Mouse (Mus musculus): ENCODE data around the gene Pias3. TPM values are rescaled to one million over a fixed set of nuclear protein-coding genes. Genes with fewer than 3 reads are reported as not detected.

The Pias3 gene
- 21.6 and 23.0 TPM in 2 replicates for polyA plus RNA-seq (2015; fragmentation: Nextera tagmentation; extraction: Ambion mirVana)

DNA sequence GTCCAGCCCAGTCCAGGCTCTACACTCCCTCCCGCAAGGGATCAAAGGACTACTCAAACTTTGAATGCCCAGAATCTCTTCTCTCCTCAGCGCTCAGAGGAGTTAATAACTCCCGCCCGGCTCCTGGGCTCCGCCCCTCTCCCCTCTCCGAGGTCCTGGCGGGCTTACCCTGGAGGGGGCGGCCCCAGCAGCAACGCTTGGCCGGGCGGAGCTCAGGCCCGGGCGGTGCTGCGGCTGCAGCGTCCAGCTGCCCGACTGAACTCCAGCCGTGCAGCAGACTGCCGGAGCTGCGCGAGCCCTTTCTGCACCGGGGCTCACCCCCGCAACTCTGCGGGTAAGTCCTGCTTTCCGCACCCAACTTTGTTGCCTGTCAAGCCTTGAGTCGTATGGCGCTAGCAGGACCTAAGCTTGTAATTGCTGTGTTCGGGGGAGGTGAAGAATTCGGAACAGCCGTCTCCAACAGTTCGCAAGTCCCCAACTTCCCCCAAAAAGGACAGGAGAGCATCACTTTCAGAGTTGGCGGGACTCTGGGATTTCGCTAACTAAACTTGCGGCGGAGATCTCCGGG, at the start of gene Pias3:
Gene Pias3 (plus strand): TSS at position 187 of the 568 bp plus-strand sequence.

GRCm38 (mm10) chr3:96669727-96670468, 26.3 kb upstream of the Pias3 start, which contains the start of gene Ankrd35:
Gene Ankrd35, plus strand, starts transcription at chr3:96670131.

GRCm38 (mm10) chr3:96707903-96708683, 11.9 kb downstream of the Pias3 start, which contains the start of gene Nudt17:
Gene Nudt17, minus strand, starts transcription at chr3:96708562.

DNA sequence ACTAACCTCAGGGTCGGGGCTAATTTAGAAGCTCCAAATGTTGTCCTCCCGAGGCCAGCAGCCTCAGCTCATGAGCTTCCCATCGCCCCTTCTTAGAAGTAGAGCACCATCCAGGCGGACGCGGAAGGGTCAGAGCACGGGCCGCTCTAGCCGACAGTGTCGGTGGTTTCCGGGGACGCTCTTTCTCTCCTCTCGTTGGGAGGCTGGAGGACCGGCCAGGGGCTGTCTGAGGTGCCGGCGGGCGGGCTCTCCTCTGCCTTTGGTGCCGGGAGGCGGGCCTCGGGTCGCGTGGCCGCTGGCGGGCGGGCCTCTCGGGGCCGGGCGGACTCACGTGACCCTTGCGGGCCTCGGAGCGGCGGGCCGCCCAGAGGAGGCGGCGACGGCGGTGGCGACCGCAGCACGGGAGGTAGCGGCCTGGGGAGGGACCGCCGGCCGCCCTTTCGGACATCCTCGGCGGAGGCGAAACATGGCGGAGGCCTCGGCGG, 31.2 kb downstream of the Pias3 start, which contains the start of the genes Polr3c and Rnf115:
Gene Polr3c (minus strand): TSS at position 286 of the 485 bp plus-strand sequence.
Gene Rnf115 (plus strand): TSS at position 322 of the 485 bp plus-strand sequence.

Other genes starting within 250 kb of the Pias3 start
- gene BC107364, start 244.1 kb upstream of the Pias3 start, polyA plus RNA-seq (2015; fragmentation: Nextera tagmentation; extraction: Ambion mirVana), result 0.14 and 0.28 TPM in 2 replicates
- 125 and 141 TPM in 2 replicates for gene Hfe2, start 171.2 kb upstream of the Pias3 start, polyA plus RNA-seq (2015; fragmentation: Nextera tagmentation; extraction: Ambion mirVana)
- 222 and 240 TPM in 2 replicates for gene Txnip, start 138.4 kb upstream of the Pias3 start, polyA plus RNA-seq (2015; fragmentation: Nextera tagmentation; extraction: Ambion mirVana)
- 1.4 and 1.7 TPM in 2 replicates for gene Gm16253, start 119.4 kb upstream of the Pias3 start, polyA plus RNA-seq (2015; fragmentation: Nextera tagmentation; extraction: Ambion mirVana)
- gene Polr3gl, start 102.2 kb upstream of the Pias3 start, polyA plus RNA-seq (2015; fragmentation: Nextera tagmentation; extraction: Ambion mirVana), result 31.7 and 37.7 TPM in 2 replicates
- gene Ankrd34a, start 99.7 kb upstream of the Pias3 start, polyA plus RNA-seq (2015; fragmentation: Nextera tagmentation; extraction: Ambion mirVana), result 1.7 and 1.9 TPM in 2 replicates
- 4.0 and 4.3 TPM in 2 replicates for gene Lix1l, start 95.2 kb upstream of the Pias3 start, polyA plus RNA-seq (2015; fragmentation: Nextera tagmentation; extraction: Ambion mirVana)
- gene Rbm8a, start 66.5 kb upstream of the Pias3 start, polyA plus RNA-seq (2015; fragmentation: Nextera tagmentation; extraction: Ambion mirVana), result 63.7 and 74.3 TPM in 2 replicates
- 40.3 and 41.8 TPM in 2 replicates for gene Pex11b, start 61.0 kb upstream of the Pias3 start, polyA plus RNA-seq (2015; fragmentation: Nextera tagmentation; extraction: Ambion mirVana)
- 0.04 and 0.06 TPM in 2 replicates for gene Gm42957, start 60.9 kb upstream of the Pias3 start, polyA plus RNA-seq (2015; fragmentation: Nextera tagmentation; extraction: Ambion mirVana)
- 0.86 and 0.88 TPM in 2 replicates for gene Itga10, start 50.8 kb upstream of the Pias3 start, polyA plus RNA-seq (2015; fragmentation: Nextera tagmentation; extraction: Ambion mirVana)
- 1.6 and 2.3 TPM in 2 replicates for gene Ankrd35, start 26.3 kb upstream of the Pias3 start, polyA plus RNA-seq (2015; fragmentation: Nextera tagmentation; extraction: Ambion mirVana)
- 2.8 and 3.1 TPM in 2 replicates for gene Nudt17, start 12.2 kb downstream of the Pias3 start, polyA plus RNA-seq (2015; fragmentation: Nextera tagmentation; extraction: Ambion mirVana)
- 20.9 TPM in 2 replicates for gene Polr3c, start 31.2 kb downstream of the Pias3 start, polyA plus RNA-seq (2015; fragmentation: Nextera tagmentation; extraction: Ambion mirVana)
- 42.0 and 48.3 TPM in 2 replicates for gene Rnf115, start 31.3 kb downstream of the Pias3 start, polyA plus RNA-seq (2015; fragmentation: Nextera tagmentation; extraction: Ambion mirVana)
- gene Pdzk1, start 132.9 kb downstream of the Pias3 start, polyA plus RNA-seq (2015; fragmentation: Nextera tagmentation; extraction: Ambion mirVana), result not detected in 2 replicates
- gene Cd160, start 133.0 kb downstream of the Pias3 start, polyA plus RNA-seq (2015; fragmentation: Nextera tagmentation; extraction: Ambion mirVana), result 0.08 and 0.09 TPM in 2 replicates
- 7.7 and 9.9 TPM in 2 replicates for gene Gja5, start 208.3 kb downstream of the Pias3 start, polyA plus RNA-seq (2015; fragmentation: Nextera tagmentation; extraction: Ambion mirVana)
- 23.2 and 25.5 TPM in 2 replicates for gene Gpr89, start 209.0 kb downstream of the Pias3 start, polyA plus RNA-seq (2015; fragmentation: Nextera tagmentation; extraction: Ambion mirVana)
- gene Gja8, start 229.6 kb downstream of the Pias3 start, polyA plus RNA-seq (2015; fragmentation: Nextera tagmentation; extraction: Ambion mirVana), result 0.01 TPM in 1 of 2 replicates, not detected in the other